Mouse (Mus musculus): Measurements from ENCODE around the gene Espl1. TPM values are rescaled to one million over a fixed set of nuclear protein-coding genes. Genes with fewer than 3 reads are reported as not detected.

Gene Espl1
- 45.6 and 46.7 TPM in 2 replicates for polyA plus RNA-seq (2012; rRNA removed)

DNA sequence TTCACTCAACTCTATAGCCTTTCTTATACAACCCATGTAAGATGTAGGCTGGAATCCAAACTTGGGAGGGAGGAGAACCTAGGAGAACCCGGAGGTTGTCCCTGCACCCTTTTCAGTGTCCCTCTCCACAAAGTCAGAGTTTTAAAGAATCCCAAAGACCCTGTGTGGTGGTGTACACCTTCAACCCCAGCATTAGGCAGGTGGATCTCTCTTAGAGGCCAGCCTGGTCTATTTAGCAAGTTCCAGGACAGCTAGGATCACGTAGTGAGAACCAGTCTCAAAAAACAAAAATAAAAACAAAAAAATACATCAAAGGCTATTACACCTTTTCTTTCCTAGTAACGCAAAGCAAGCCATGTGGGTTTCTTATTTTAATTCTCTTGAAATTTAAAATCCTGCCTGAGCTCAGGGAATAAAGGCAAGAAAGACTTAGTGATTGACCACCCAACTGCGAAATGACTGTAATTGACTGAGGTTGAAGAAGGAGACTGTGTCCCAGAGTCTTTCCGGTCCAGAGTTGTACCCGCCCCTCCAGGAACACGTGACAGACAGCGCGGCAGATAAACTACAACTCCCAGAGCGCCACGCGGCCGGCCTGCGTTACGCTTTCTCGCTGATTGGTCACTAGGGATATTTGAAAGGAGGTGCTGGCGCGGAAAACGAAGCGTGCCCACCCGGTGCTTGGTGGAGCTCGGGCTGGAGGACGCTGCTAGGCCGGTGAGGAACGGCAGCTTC, at the start of gene Espl1:
Gene Espl1, plus strand, starts transcription at position 634 of the 735 bp plus-strand sequence.

DNA sequence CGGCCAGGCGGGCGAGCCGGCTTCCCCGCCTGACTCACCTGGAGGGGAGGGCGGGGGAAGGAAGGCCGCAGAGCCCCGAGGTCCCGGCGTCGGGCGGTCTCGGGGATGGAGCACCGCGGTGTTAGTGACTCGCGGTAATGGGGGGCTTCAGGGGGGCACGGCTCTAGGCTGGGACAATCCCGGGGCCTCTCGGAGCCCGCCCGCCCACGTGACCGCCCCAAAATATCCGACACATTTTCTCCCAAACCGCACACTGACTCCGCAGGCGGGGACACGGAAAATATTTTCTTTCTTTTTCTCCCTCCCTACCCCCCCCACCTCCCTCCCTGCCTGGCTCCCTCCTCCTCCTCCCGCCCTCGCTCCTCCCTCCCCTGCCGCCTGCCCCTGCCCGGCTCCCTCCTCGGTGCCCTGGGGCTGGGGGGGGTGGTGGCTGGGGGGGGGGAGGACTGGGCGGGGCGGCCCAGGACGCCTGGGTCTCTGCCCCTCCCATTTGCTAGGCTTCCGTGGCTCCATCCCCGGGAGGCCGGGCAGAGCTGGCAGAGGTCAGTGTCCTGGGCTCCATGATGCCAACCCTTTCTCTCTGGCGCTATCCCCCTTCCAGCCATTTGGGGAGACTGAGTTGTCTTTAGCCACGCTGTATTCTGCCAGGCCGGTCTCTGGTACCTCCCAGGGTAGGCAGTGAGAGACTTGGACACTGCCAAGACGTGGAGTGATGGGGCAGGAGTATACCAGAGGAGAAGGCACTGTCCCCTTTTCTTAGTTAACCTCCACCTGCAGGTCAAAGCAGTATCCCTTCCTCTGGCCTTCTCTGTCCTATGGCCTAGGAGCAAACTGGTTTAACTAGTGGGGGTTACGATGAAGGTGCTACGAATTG, 38.6 kb upstream of the Espl1 start, which contains the start of gene Rarg:
Gene Rarg, minus strand, starts transcription at position 316 of the 874 bp plus-strand sequence.

DNA sequence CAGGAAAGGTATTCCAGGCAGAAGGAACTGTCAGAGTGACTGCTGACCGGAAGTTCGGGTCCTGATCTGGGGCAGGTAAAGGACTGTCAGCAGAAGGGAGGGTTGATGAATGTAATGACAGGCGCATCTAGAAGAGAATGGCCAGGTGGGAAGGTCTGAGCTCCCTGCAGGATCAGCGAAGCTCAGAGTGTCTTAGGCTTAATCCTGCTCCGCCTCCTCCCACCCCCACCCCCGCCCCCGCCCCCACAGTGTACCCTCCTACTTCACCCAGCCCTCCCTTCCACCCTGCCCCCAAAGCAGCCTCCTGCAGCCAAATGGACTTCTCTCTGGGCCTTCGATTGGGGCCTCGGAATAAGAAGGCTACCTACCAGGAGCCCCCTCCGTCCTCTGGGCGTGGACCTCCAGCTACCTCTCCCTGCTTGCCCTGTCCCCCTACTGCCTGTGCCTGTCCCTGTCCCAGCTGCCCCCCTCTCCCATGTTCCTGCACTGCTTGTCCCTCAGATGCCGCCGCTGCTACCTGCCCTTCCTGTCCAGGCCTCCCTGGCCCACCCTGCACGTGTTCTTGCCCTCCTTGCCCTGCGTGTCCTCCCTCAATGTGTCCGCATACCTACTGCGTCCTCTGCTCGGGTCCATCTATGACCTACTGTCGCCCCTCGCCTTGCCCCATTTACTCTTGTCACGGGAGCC, 25.6 kb upstream of the Espl1 start, which contains the start of gene Gm9918:
Gene Gm9918, plus strand, starts transcription at position 290 of the 687 bp plus-strand sequence.

DNA sequence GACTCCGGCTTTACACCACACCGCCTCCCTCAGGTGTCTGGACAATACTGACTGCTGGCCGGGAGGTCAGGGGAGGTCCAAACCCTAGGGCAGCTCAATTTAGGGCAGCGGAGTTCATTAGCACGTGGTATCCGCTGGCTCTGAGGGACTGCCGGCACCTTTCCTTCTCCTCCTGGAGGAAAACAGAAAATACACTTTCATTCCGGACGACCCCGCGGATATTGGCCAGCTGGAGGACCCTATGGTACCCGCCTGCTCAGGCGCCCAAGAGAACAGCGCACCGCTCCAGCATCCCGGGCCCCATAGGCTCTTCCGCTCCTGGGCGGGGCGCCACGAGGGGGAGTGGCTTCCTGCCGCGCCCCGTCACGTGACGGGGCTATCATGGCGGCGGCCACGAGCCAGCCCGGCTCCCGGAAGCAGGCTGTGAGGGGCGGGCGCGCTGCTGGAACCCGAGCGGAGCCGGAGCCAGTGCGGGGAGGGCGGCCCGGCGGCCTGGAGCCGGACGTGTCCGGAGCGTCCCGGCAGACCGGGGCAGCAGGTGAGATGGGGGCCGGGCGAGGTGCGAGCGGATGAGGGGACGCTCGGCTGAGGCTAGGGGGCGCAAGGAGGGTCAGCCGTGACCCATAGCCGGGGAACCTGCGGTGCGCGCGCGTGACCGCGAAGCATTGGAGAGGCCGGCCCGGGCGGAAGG, 16.8 kb upstream of the Espl1 start, which contains the start of gene Mfsd5:
Gene Mfsd5, plus strand, starts transcription at position 363 of the 691 bp plus-strand sequence.

DNA sequence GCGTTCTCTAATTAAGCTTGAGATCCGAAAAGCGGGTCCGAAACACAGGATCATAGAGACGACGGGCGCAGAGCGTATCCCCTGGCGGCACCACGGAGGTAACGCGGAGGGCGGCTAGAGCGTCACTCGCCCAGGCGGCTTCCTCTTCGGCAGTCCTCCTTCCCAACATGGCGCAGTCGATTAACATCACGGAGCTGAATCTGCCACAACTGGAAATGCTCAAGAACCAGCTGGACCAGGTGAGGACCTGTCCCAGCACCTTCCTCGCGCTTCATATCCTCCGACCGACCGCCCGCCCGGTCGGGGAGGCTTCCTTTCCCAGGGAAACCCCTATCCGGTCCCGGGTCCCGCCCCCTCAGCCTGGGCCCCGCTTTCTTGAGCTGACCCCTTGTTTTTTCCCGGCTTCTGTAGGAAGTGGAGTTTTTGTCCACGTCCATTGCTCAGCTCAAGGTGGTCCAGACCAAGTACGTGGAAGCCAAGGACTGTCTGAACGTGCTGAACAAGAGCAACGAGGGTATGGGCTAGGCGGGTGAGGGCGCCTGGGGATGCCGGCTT, 30.0 kb downstream of the Espl1 start, which contains the start of gene Pfdn5:
Gene Pfdn5, plus strand, starts transcription at position 95 of the 555 bp plus-strand sequence.

DNA sequence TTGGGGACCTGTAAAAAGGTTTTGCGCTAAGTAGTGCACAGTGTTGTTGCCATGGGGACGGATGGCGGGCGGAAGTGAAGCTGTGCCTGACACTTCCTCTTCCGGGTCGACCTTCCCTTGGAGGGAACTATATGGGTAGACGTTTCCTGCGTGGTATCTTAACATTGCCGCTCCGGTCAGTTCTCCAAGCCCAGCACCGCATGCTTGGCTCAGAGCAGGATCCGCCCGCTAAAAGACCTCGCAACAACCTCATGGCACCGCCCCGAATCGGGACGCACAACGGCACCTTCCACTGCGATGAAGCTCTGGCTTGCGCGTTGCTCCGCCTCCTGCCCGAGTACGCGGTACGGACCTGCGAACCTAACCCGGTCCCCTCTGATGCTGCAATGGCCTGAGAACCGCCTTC, 35.5 kb downstream of the Espl1 start, which contains the start of gene Myg1:
Gene Myg1, plus strand, starts transcription at position 100 of the 406 bp plus-strand sequence.

DNA sequence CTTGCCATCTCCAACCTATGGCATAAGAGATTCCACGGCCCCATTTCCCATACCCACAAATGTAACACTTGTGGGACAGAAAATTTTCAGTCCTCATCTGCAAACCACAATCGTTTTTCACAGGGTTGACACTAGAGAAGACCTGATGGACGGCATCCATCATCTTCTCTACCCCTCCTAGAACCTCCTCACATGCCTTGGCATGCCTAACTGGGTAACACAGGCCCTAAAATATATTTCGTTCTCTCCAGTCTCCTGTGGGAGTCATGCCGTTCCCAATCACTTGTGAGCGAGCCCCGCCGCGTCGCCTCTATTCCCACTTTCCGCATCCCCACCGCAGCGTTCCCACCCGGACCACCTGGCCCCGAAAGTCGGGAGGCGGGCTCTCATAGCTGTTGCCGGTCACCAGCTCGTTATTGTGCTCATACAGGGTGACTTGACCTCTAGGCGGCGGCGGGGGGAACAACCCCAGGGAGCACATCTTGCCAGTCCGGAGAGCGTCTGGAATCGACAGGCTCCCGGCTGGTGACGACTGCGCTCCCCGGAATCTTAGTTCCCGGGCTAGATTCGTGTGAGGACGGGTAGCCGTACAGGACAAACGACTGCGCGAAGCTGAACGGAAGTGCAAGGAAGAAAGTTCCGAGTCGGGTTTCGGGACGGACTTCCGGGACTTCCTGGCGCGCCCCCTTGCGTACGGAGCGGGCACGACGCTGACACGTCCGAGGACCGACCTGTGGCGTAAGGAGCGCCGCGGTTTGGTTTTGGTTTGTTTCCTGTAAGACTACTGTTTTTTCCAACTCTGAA, 54.3 kb downstream of the Espl1 start, which contains the start of gene Aaas:
Gene Aaas, minus strand, starts transcription at position 634 of the 804 bp plus-strand sequence.

DNA sequence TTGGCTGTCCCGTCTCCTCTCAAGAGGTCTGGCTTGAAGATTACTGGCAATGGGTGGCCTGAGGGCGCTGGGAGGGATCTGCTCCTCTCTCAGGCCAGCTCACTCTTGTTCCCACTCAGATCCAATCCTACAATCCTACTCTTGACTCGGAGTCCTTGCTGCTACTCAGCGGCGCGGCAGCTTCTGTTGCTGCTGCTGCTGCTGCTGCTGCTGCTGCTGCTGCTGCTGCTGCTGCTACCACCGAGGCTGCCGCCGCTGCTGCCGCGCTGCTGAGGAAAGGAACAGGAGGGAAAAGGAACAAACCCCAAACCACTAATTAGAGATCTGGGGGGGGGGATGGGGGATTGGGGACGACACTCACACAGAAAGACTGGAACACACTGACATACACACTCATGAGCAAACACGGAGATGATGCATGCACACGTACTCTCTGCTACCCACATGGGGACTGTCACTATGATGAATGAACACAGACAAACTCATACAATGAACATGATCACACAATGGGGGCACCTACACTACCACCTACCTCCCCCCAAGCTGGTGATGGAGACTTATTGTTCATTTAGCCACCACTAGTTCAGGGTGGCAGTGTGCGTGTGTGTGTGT, 70.8 kb downstream of the Espl1 start, which contains the start of gene Sp7:
Gene Sp7, minus strand, starts transcription at position 450 of the 612 bp plus-strand sequence.

Other genes starting within 250 kb of the Espl1 start
- gene Eif4b, start 222.5 kb upstream of the Espl1 start, polyA plus RNA-seq (2012; rRNA removed), result 205 and 236 TPM in 2 replicates
- gene Tns2, start 195.9 kb upstream of the Espl1 start, polyA plus RNA-seq (2012; rRNA removed), result 11.3 and 23.8 TPM in 2 replicates
- 21.5 and 22.7 TPM in 2 replicates for gene Spryd3, start 160.0 kb upstream of the Espl1 start, polyA plus RNA-seq (2012; rRNA removed)
- 0.30 and 0.66 TPM in 2 replicates for gene Igfbp6, start 151.9 kb upstream of the Espl1 start, polyA plus RNA-seq (2012; rRNA removed)
- 1.5 and 3.2 TPM in 2 replicates for gene Soat2, start 145.7 kb upstream of the Espl1 start, polyA plus RNA-seq (2012; rRNA removed)
- 108 and 110 TPM in 2 replicates for gene Zfp740, start 93.0 kb upstream of the Espl1 start, polyA plus RNA-seq (2012; rRNA removed)
- gene Csad, start 91.5 kb upstream of the Espl1 start, polyA plus RNA-seq (2012; rRNA removed), result 49.1 and 56.8 TPM in 2 replicates
- 0.73 and 0.90 TPM in 2 replicates for gene Itgb7, start 64.3 kb upstream of the Espl1 start, polyA plus RNA-seq (2012; rRNA removed)
- gene Rarg, start 38.7 kb upstream of the Espl1 start, polyA plus RNA-seq (2012; rRNA removed), result 13.7 and 38.6 TPM in 2 replicates
- 0.38 and 1.4 TPM in 2 replicates for gene Gm9918, start 25.7 kb upstream of the Espl1 start, polyA plus RNA-seq (2012; rRNA removed)
- 33.8 and 34.8 TPM in 2 replicates for gene Mfsd5, start 16.8 kb upstream of the Espl1 start, polyA plus RNA-seq (2012; rRNA removed)
- gene Pfdn5, start 29.9 kb downstream of the Espl1 start, polyA plus RNA-seq (2012; rRNA removed), result 419 and 461 TPM in 2 replicates
- gene Myg1, start 35.4 kb downstream of the Espl1 start, polyA plus RNA-seq (2012; rRNA removed), result 106 and 130 TPM in 2 replicates
- 63.0 and 69.9 TPM in 2 replicates for gene Aaas, start 54.5 kb downstream of the Espl1 start, polyA plus RNA-seq (2012; rRNA removed)
- 0.40 and 1.6 TPM in 2 replicates for gene Sp7, start 70.9 kb downstream of the Espl1 start, polyA plus RNA-seq (2012; rRNA removed)
- gene Sp1, start 109.9 kb downstream of the Espl1 start, polyA plus RNA-seq (2012; rRNA removed), result 20.3 and 35.0 TPM in 2 replicates
- 0.61 and 1.5 TPM in 2 replicates for gene Amhr2, start 149.1 kb downstream of the Espl1 start, polyA plus RNA-seq (2012; rRNA removed)
- gene Prr13, start 162.8 kb downstream of the Espl1 start, polyA plus RNA-seq (2012; rRNA removed), result 62.1 and 64.4 TPM in 2 replicates
- gene Pcbp2, start 174.3 kb downstream of the Espl1 start, polyA plus RNA-seq (2012; rRNA removed), result 452 and 807 TPM in 2 replicates
- gene Gm10337, start 207.5 kb downstream of the Espl1 start, polyA plus RNA-seq (2012; rRNA removed), result not detected in 2 replicates
- 38.4 and 39.6 TPM in 2 replicates for gene Map3k12, start 220.8 kb downstream of the Espl1 start, polyA plus RNA-seq (2012; rRNA removed)
- gene Tarbp2, start 221.9 kb downstream of the Espl1 start, polyA plus RNA-seq (2012; rRNA removed), result 88.9 and 120 TPM in 2 replicates
- gene Npff, start 228.7 kb downstream of the Espl1 start, polyA plus RNA-seq (2012; rRNA removed), result 4.2 and 6.4 TPM in 2 replicates

Measured in central nervous system, embryonic 11.5 days (tissue).